Mouse (Mus musculus) retina, adult 2 months (tissue): Measurements from ENCODE around the gene Gm10272.
"Not testable (repeated sequence)": the region's sequence is repeated elsewhere in the genome, so short reads cannot be mapped to it uniquely, and the experiment has no call there.

Source experiments
- DNase-seq: peaks from one replicate; pipeline ENCODE4 v3.0.0-alpha.2; 2012; ENCODE audit warnings: low read depth, low spot score

Gm10272 gene

GRCm38 (mm10) chr10:77706326-77706725 lies at the start of gene Gm10272:
Gm10272 (plus strand) TSS chr10:77706626.
- no peak for DNase-seq

DNA sequence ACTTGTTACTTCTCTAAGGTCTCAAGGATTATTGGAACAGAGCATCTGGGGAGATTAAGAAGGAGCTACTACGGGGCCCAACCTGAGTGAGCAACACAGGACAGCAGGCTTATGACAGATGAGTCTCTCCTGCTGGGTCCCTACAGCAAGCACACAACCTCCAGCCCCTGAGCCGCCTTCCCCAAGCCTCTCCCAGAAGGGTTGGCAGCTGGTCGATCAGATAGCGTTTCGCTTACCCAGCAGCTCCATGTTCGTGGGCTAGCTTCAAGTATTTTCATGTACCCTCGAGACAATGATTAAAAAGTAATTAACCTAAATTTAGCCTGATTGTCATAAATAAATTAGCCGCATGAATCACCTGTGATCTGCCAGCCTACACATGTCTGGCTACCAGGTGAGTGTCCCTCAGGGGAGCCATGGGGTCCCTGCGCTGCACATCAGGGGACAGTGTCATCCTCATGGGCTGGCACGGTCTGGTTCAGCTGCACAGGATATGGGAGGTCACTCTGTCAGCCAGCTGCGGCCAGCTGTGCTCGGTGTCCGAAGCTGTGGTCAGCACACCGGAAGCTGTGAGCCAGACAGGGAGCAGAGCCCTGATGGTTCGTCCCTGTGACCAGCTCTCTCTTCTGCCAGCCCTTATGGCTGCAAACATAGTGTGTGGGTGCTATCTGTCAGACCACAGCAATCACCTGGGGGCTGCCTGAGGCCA lies 48.0 kb upstream of the Gm10272 start:
- DNase-seq = no peak

- no peak for DNase-seq
Observed at GRCm38 (mm10) chr10:77663949-77664665, 42.3 kb upstream of the Gm10272 start.

- no peak for DNase-seq
Observed at GRCm38 (mm10) chr10:77666342-77666741, 40.1 kb upstream of the Gm10272 start.

- no peak for DNase-seq
Observed at GRCm38 (mm10) chr10:77667402-77667801, 39.0 kb upstream of the Gm10272 start.

- DNase-seq = no peak
Observed at GRCm38 (mm10) chr10:77670710-77671109, 35.7 kb upstream of the Gm10272 start.

DNA sequence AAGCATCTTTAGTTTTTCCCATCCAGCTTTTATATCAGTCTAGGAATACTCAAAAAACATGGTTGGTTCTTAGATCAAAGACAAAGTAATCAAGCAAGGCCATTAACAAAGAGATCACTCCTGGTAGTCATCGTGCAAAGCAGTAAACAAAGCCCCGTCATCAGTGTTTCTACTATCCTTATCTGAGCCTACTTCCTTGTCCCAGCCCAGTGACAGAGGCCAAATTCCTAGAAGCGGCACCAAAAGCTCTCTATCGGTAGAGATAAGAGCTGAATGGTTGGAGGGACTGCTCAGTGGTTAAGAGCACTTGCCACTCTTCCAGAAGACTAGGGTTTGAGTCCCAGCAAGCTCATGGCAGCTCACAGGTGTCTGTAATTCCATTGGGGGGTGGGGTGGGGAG lies 34.9 kb upstream of the Gm10272 start:
- DNase-seq = no peak

DNA sequence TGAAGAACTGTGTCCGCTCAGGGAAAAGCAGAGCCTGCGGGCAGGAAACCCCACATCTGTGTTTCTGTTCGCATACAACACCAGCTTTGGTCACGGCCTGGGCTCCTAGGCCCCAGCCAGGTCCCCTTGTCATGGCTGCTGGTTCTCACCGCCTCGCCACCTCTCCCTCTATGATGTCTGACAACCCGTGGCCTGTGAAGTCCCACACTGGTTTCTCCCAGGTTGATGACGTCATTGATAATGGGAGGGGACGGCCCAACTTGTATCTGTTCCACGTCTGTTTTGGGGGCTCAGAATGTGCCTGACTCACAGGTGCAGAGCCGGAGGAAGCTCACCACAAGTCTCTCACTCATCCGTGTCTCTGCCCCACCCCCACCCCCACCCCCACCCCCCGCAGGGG lies 32.7 kb upstream of the Gm10272 start:
- no peak for DNase-seq

GRCm38 (mm10) chr10:77677562-77677961 lies 28.9 kb upstream of the Gm10272 start:
- DNase-seq = no peak

DNA sequence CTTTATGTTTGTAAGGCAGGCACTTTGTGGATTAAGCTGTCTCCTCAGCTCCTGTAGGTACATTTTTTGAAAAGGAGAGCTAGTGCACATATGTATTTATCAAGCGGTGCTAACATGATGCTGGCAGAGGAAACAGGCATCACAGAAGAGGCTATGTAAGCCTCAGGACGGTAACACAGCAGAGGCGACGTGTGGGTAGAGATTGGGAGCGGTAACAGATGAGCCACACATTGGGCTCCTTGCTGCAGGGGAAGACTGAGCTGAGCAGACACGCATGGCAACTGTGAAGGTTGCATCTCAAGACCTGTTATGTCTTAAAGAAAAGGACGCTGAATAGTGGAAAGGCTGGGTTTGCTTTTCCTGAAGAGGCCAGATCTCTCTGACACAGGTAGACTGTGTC lies 23.4 kb upstream of the Gm10272 start:
- no peak for DNase-seq

GRCm38 (mm10) chr10:77684181-77684580 lies 22.2 kb upstream of the Gm10272 start:
- no peak for DNase-seq

DNA sequence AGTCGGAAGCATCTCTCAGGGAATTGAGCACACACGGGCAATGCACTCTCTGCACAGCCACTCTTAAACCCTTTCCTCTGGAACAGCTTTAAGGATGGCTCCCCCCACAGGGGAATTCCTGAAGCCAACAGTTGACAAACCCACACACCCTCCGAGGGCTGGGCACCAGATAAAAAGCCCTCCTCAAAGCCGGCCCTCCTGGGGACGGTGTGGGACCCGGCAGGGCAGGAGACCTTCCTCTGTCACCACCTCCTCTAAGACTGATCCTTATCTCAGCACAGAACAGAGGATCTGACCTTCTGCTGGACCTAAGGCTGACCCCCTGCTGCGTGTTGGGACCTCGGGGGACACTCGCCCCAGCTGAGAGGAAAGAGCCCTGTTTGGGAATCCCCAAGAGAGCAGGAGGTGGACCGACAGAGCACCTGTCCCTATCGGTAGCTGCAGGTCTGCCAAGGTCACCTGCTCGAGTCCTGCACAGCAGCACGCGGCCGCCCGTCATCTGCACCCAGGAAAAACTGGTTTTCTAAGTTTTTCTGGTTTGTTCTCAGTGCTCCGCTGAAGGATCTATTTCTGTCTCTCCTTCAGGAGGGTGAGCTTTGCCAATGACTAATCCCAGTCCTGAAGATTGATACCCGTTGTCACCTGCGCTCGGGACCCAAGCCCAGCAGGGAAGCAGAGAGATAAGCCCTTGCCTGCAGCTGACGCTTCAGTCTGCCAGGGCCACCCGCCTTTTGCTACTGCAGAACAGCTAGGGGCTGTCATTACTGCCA lies 20.3 kb upstream of the Gm10272 start, which contains the start of gene Tspear:
TSS of gene Tspear (plus strand) at position 675 of the 770 bp plus-strand sequence.
- no peak for DNase-seq

DNA sequence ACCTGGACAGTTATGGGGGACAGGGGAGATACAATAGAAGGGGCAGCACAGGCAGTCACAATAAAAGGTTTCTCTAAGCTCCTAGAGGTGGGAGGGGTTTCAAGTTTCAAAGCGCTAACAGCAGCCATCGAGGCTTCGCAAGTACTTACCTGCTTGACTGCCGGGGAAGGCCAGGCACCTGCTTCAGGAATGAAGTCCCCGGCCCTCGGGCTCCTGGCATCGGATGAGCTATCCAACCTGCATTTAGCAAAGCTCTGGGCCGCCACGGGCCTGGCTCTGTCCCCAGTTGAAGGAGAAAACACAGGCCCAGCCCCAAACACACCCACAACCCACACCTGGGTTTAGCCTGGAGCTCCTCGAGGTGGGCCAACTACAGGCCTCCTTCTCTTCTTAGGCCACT lies 19.4 kb upstream of the Gm10272 start:
- DNase-seq = no peak

DNA sequence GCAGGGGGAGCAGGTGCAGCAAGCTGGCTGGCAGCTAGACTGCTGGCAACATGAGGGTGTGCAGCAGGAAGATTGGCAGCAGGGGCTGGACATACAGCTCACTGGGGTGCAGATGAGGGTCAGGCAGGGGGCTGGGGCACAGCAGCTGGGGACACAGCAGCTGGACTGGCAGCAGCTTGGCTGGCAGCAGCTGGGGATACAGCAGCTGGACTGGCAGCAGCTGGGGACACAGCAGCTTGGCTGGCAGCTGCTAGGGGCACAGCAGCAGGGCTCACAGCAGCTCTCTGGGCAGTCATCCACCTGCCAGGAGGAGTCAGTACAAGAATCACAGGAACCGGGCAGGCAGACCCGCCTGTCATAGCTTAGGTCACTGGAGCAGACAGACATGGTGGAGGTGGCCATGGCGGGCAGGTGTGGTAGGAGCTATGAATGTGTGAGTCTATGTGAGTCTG lies 16.0 kb upstream of the Gm10272 start, which contains the start of gene Gm19402:
TSS of gene Gm19402 (minus strand) at position 402 of the 452 bp plus-strand sequence.
- DNase-seq = not testable (repeated sequence)

GRCm38 (mm10) chr10:77697133-77697532 lies 9.3 kb upstream of the Gm10272 start, which contains the start of gene Gm9508:
Gm9508 (minus strand) TSS chr10:77697233.
- DNase-seq = no peak

DNA sequence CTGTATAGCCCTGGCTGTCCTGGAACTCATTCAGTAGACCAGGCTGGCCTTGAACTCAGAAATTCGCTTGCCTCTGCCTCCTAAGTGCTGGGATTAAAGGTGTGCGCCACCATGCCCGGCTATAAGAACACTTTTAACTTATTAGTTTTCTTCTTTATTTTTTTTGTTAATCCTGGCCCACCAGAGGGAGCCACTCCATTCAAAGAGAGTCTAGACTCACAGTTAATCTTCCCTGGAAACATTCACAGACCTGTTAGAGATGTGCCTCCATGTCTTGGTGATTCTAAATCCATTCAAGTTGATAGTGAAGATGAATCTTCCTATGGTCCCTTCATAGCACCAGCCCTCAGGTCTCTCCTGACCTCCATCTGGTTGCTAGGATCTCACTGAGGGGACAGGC lies 3.4 kb downstream of the Gm10272 start:
- no peak for DNase-seq

- not testable (repeated sequence) for DNase-seq
Observed at GRCm38 (mm10) chr10:77711157-77711556, 4.7 kb downstream of the Gm10272 start, which contains the start of gene Gm10024. Gm10024 (plus strand) TSS chr10:77711457.

DNA sequence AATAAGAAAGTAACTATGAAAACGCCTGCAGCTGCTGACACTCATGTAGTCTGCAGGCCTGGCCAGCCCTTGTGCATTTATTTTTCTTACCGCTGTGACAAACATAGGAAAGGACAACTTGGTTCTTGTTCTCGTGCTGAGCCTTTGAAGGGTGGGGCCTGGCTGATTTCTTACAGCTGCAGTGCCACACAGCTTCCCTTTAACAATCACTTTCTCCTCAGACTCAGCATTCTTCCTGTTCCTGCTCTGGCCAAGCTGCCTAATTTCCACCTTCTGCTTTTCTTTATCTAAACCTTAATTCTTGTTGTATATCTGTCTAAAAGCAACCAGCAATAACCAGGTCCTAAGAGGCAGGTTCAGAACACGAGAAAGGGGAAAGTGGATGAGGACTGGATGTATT lies 7.3 kb downstream of the Gm10272 start:
- DNase-seq = no peak

GRCm38 (mm10) chr10:77715507-77715906 lies 9.1 kb downstream of the Gm10272 start, which contains the start of gene Gm10142:
Gm10142 (plus strand) TSS chr10:77715807.
- no peak for DNase-seq

DNA sequence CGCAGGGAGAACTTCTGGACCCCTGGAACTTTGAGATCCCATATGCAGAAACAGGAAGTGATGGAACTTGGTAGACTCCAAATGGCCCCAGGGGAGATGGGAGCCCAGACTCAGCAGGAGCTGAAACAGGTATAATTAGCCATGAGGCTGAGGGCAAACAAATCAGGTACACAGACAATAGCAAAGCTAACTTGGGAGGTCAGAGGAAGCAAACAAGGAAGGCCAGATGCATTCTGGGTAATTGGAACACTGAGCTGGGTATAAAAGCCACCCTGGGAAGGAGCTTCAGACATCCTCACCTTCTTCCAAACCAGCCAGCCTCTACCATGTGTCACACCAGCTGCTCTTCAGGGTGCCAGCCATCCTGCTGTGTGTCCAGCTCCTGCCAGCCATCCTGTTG lies 13.9 kb downstream of the Gm10272 start, which contains the start of gene Krtap12-1:
TSS of gene Krtap12-1 (plus strand) at position 301 of the 400 bp plus-strand sequence.
- DNase-seq = not testable (repeated sequence)

- no peak for DNase-seq
Observed at GRCm38 (mm10) chr10:77724855-77725254, 18.4 kb downstream of the Gm10272 start.

GRCm38 (mm10) chr10:77726186-77726585 lies 19.8 kb downstream of the Gm10272 start, which contains the start of gene Gm10100:
Gm10100 (plus strand) TSS chr10:77726486.
- DNase-seq = no peak
